Mouse (Mus musculus) MEL (cell line): Measurements from ENCODE around the gene Map4.

Experiments used
- CTCF ChIP-seq, 3 experiments: IDR thresholded peaks in 2 of 3; conservative IDR thresholded peaks in 1 of 3; 2 replicates each; pipeline ENCODE4 v1.5.1; 2011 to 2012; ENCODE audit warnings: low read length in 3 of 3, low read depth in 2 of 3, mild to moderate bottlenecking in 2 of 3, improper control_type of control experiment in 1 of 3, inconsistent platforms in 1 of 3, mixed read lengths in 1 of 3, moderate library complexity in 1 of 3; ENCODE audit not compliant: control insufficient read depth in 1 of 3, insufficient read depth in 1 of 3, poor library complexity in 1 of 3, severe bottlenecking in 1 of 3
- EP300 ChIP-seq, 2 experiments: IDR thresholded peaks; 2 replicates each; pipeline ENCODE4 v1.6.1; 2011; ENCODE audit warnings: improper control_type of control experiment in 2 of 2, low read length in 2 of 2, low read depth in 1 of 2, mild to moderate bottlenecking in 1 of 2
- KAT2A ChIP-seq: conservative IDR thresholded peaks from 2 replicates; pipeline ENCODE4 v1.6.1; 2012; ENCODE audit warnings: low read depth, low read length, improper control_type of control experiment, inconsistent platforms
- MAX ChIP-seq: IDR thresholded peaks from 2 replicates; pipeline ENCODE4 v1.6.1; 2011; ENCODE audit warnings: low read length, improper control_type of control experiment
- POLR2A ChIP-seq, 2 experiments: IDR thresholded peaks; 2 replicates each; pipeline ENCODE4 v1.6.1; 2011 to 2012; ENCODE audit warnings: low read length in 2 of 2, mild to moderate bottlenecking in 2 of 2, control low read depth in 1 of 2, improper control_type of control experiment in 1 of 2, low read depth in 1 of 2, moderate library complexity in 1 of 2; ENCODE audit not compliant: control insufficient read depth in 1 of 2, insufficient read depth in 1 of 2, poor library complexity in 1 of 2
- SIN3A ChIP-seq: IDR thresholded peaks from 2 replicates; pipeline ENCODE4 v1.6.1; 2012; ENCODE audit warnings: low read length, improper control_type of control experiment, inconsistent platforms
- USF2 ChIP-seq, 2 experiments: IDR thresholded peaks; 2 replicates each; pipeline ENCODE4 v1.6.1; 2011 to 2012; ENCODE audit warnings: improper control_type of control experiment in 2 of 2, low read length in 2 of 2, borderline replicate concordance in 1 of 2, inconsistent platforms in 1 of 2, low read depth in 1 of 2, mild to moderate bottlenecking in 1 of 2; ENCODE audit not compliant: insufficient read depth in 1 of 2

DNA sequence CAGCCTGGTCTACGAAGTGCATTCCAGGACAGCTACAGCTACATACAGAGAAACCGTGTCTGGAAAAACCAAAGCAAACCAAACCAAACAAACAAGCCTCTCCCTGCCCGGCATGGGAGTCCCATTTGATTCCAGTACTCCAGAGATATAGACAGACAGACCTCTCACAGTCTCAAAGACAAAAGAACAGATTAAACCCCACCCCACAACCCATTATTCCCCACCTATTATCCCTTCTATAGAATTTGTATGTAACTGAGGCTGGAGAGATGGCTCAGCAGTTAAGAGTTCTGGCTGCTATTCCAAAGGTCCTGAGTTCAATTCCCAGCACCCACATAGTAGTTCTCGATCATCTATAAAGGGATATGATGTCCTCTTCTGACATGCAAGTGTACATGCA lies 21.3 kb upstream of the Map4 start:
- TF ChIP-seq MAX, result no peak
- TF ChIP-seq CTCF (IDR thresholded peaks at IDR 0.05 in 2 of 3, conservative IDR thresholded peaks at IDR 0.05 in 1 of 3; ENCODE audit: control insufficient read depth in 1 of 3, insufficient read depth in 1 of 3, low read depth in 2 of 3, low read length in 3 of 3, poor library complexity in 1 of 3, severe bottlenecking in 1 of 3), result no peak
- no peak for TF ChIP-seq EP300 (IDR thresholded peaks at IDR 0.05; ENCODE audit: low read depth in 1 of 2, low read length in 2 of 2)
- no peak for TF ChIP-seq SIN3A
- TF ChIP-seq POLR2A (IDR thresholded peaks at IDR 0.05; ENCODE audit: control insufficient read depth in 1 of 2, insufficient read depth in 1 of 2, low read depth in 1 of 2, low read length in 2 of 2, poor library complexity in 1 of 2), result no peak
- no peak for TF ChIP-seq USF2 (IDR thresholded peaks at IDR 0.05; ENCODE audit: borderline replicate concordance in 1 of 2, insufficient read depth in 1 of 2, low read depth in 1 of 2, low read length in 2 of 2)
- no peak for TF ChIP-seq KAT2A
